ENCODE assay signal across 27 mouse cellular contexts in genomic region chr4:132011619-132012018, GRCm38 (mm10).
DNase-seq lines count a peak whose midpoint lies in the region; ATAC-seq lines count a peak whose summit lies in the region.
"Had no signal": no experiment of that assay in that cellular context is flagged by ENCODE, and none has a peak within 500 bp of the region (broad histone marks: within the 10 kb centered on the region; RNA-seq: fewer than 3 reads in every experiment).

No protein-coding gene starts in this region.

- H3K9me3 ChIP-seq in embryonic facial prominence, embryonic 14.5 days (ENCODE audit: control insufficient read depth, low read length), result no peaks in the 10 kb centered on the region
- no peaks in the 10 kb centered on the region for H3K9me3 ChIP-seq in embryonic facial prominence, embryonic 10.5 days
- no peaks in the 10 kb centered on the region for H3K9me3 ChIP-seq in midbrain, embryonic 11.5 days (ENCODE audit: control insufficient read depth, low read length)
- H3K9me3 ChIP-seq in midbrain, embryonic 14.5 days (ENCODE audit: control insufficient read depth, low read length), result no peaks in the 10 kb centered on the region
- H3K9me3 ChIP-seq: forebrain, embryonic 13.5 days; hindbrain, embryonic 15.5 days; intestine, embryonic 15.5 days; liver, embryonic 13.5 days; megakaryocyte, embryonic 14.5 days had no signal

- 67% methylated on average over 3 of the region's 3 CpGs for WGBS in embryonic facial prominence, embryonic 14.5 days
- 74% methylated on average over 3 of the region's 3 CpGs for WGBS in embryonic facial prominence, embryonic 10.5 days
- WGBS in midbrain, embryonic 11.5 days, result 39% methylated on average over 3 of the region's 3 CpGs
- WGBS in midbrain, embryonic 14.5 days, result 27% methylated on average over 3 of the region's 3 CpGs

- H3K4me1 ChIP-seq in embryonic facial prominence, embryonic 14.5 days (ENCODE audit: control insufficient read depth, insufficient read depth, low read length), result no peaks in the 10 kb centered on the region
- H3K4me1 ChIP-seq in embryonic facial prominence, embryonic 10.5 days, result no peaks in the 10 kb centered on the region; the same call in 1 of the 2 replicates
- peaks cover 11% of the 10 kb centered on the region for H3K4me1 ChIP-seq in midbrain, embryonic 11.5 days (ENCODE audit: control insufficient read depth, insufficient read depth, low read length)
- peaks cover 5% of the 10 kb centered on the region; the same call in 1 of the 2 replicates for H3K4me1 ChIP-seq in midbrain, embryonic 14.5 days (ENCODE audit: control insufficient read depth, insufficient read depth, low read length)
- H3K4me1 ChIP-seq: intestine, embryonic 15.5 days had no signal

- H3K9ac ChIP-seq in embryonic facial prominence, embryonic 14.5 days (ENCODE audit: low read depth, low read length), result no peak overlapping the region
- no peak overlapping the region for H3K9ac ChIP-seq in midbrain, embryonic 11.5 days (ENCODE audit: low read length)
- H3K9ac ChIP-seq in midbrain, embryonic 14.5 days (replicated peaks; ENCODE audit: low read length), result no peak overlapping the region
- H3K9ac ChIP-seq: forebrain, embryonic 13.5 days; hindbrain, embryonic 15.5 days; intestine, embryonic 15.5 days; liver, embryonic 13.5 days had no signal

- H3K4me2 ChIP-seq in embryonic facial prominence, embryonic 14.5 days (ENCODE audit: low read depth, low read length), result no peak overlapping the region
- no peak overlapping the region for H3K4me2 ChIP-seq in midbrain, embryonic 11.5 days
- no peak overlapping the region for H3K4me2 ChIP-seq in midbrain, embryonic 14.5 days (ENCODE audit: low read length)
- H3K4me2 ChIP-seq: forebrain, embryonic 13.5 days; hindbrain, embryonic 15.5 days; intestine, embryonic 15.5 days; liver, embryonic 13.5 days had no signal

- H3K36me3 ChIP-seq in embryonic facial prominence, embryonic 14.5 days (ENCODE audit: control insufficient read depth, insufficient read depth, low read length), result peaks cover 3% of the 10 kb centered on the region; the same call in 1 of the 2 replicates
- H3K36me3 ChIP-seq in embryonic facial prominence, embryonic 10.5 days (replicated peaks), result peaks cover 15% of the 10 kb centered on the region
- peaks cover 2% of the 10 kb centered on the region; the same call in 1 of the 2 replicates for H3K36me3 ChIP-seq in midbrain, embryonic 11.5 days (ENCODE audit: control insufficient read depth, insufficient read depth, low read length)
- peaks cover 3% of the 10 kb centered on the region; the same call in 1 of the 2 replicates for H3K36me3 ChIP-seq in midbrain, embryonic 14.5 days (ENCODE audit: control insufficient read depth, insufficient read depth, low read length)
- H3K36me3 ChIP-seq: hindbrain, embryonic 15.5 days; intestine, embryonic 15.5 days had no signal

- no peak for ATAC-seq in embryonic facial prominence, embryonic 14.5 days (ENCODE audit: low read depth)
- ATAC-seq in midbrain, embryonic 11.5 days (ENCODE audit: low FRiP score), result peak; percentile 55; the same call in 1 of the 2 replicates
- ATAC-seq in midbrain, embryonic 14.5 days (ENCODE audit: low FRiP score, low TSS enrichment), result no peak
- ATAC-seq: forebrain, embryonic 13.5 days; intestine, embryonic 15.5 days; lung, postnatal 0 days had no signal

- no peak overlapping the region for H3K27ac ChIP-seq in embryonic facial prominence, embryonic 14.5 days (replicated peaks; ENCODE audit: low read depth, low read length)
- no peak overlapping the region for H3K27ac ChIP-seq in embryonic facial prominence, embryonic 10.5 days (replicated peaks)
- H3K27ac ChIP-seq in midbrain, embryonic 11.5 days (ENCODE audit: low read depth, low read length), result peak overlapping the region; percentile 62
- H3K27ac ChIP-seq in midbrain, embryonic 14.5 days (replicated peaks; ENCODE audit: low read depth, low read length), result no peak overlapping the region
- H3K27ac ChIP-seq: forebrain, embryonic 13.5 days; hindbrain, embryonic 15.5 days; intestine, embryonic 15.5 days; layer of hippocampus, adult 2 months; liver, embryonic 13.5 days; stomach, postnatal 0 days had no signal

- peak; percentile 32 for DNase-seq in embryonic facial prominence, embryonic 14.5 days (ENCODE audit: low spot score)
- DNase-seq in embryonic facial prominence, embryonic 10.5 days (ENCODE audit: low spot score), result no peak
- DNase-seq in midbrain, embryonic 11.5 days (ENCODE audit: low spot score, missing footprints), result no peak
- DNase-seq in midbrain, embryonic 14.5 days, result no peak
- peak; percentile 34 for DNase-seq in R1 (ENCODE audit: low read depth, low spot score)
- no peak for DNase-seq in left cerebral cortex, postnatal 25 days (ENCODE audit: low spot score in 2 of 2)
- DNase-seq in gastrocnemius, postnatal 36 days, result no peak
- DNase-seq: adrenal gland, adult 8-10 months; cerebellum, adult 8-10 months; cerebellum, postnatal 25 days; gastrocnemius, postnatal 10 days; kidney, adult 2 months; kidney, postnatal 36 days; left cerebral cortex, postnatal 4 days; liver, embryonic 13.5 days; lung, adult 18-20 months; lung, postnatal 4 days; right cerebral cortex, postnatal 4 days; thymus, adult 18-20 months; thymus, postnatal 36 days had no signal

- intact Hi-C loops in left cerebral cortex, postnatal 25 days (cut with DNase I), result no loop called here
- intact Hi-C loops in gastrocnemius, postnatal 36 days (cut with DNase I), result no loop called here

- no peaks in the 10 kb centered on the region for H3K27me3 ChIP-seq in embryonic facial prominence, embryonic 14.5 days (replicated peaks; ENCODE audit: control insufficient read depth, insufficient read depth, low read length)
- no peaks in the 10 kb centered on the region for H3K27me3 ChIP-seq in embryonic facial prominence, embryonic 10.5 days (replicated peaks; ENCODE audit: low read depth, poor library complexity, severe bottlenecking)
- no peaks in the 10 kb centered on the region for H3K27me3 ChIP-seq in midbrain, embryonic 11.5 days (ENCODE audit: control insufficient read depth, insufficient read depth, low read length)
- H3K27me3 ChIP-seq in midbrain, embryonic 14.5 days (ENCODE audit: control insufficient read depth, insufficient read depth, low read length), result no peaks in the 10 kb centered on the region
- H3K27me3 ChIP-seq: forebrain, embryonic 13.5 days; hindbrain, embryonic 15.5 days; intestine, embryonic 15.5 days; liver, embryonic 13.5 days; megakaryocyte, embryonic 14.5 days had no signal

- no peak overlapping the region for H3K4me3 ChIP-seq in embryonic facial prominence, embryonic 14.5 days (ENCODE audit: low read depth, low read length)
- no peak overlapping the region for H3K4me3 ChIP-seq in embryonic facial prominence, embryonic 10.5 days
- no peak overlapping the region for H3K4me3 ChIP-seq in midbrain, embryonic 11.5 days (ENCODE audit: low read depth, low read length)
- H3K4me3 ChIP-seq in midbrain, embryonic 14.5 days (replicated peaks; ENCODE audit: low read depth, low read length), result no peak overlapping the region
- H3K4me3 ChIP-seq: forebrain, embryonic 13.5 days; hindbrain, embryonic 15.5 days; intestine, embryonic 15.5 days; layer of hippocampus, adult 2 months; liver, embryonic 13.5 days; megakaryocyte, embryonic 14.5 days had no signal

Comparison
In these comparisons a context has a peak if more than half of its experiments do, and no peak if none do; other contexts are left out.
1. DNase-seq: peak in embryonic facial prominence, embryonic 14.5 days (single experiment) and R1 (single experiment); none in embryonic facial prominence, embryonic 10.5 days (single experiment), midbrain, embryonic 11.5 days (single experiment), midbrain, embryonic 14.5 days (single experiment), left cerebral cortex, postnatal 25 days (0 of 2) and gastrocnemius, postnatal 36 days (0 of 2).